Mouse (Mus musculus) thymus, postnatal 14 days (tissue): Measurements from ENCODE around the gene Ccdc30.
A peak's percentile ranks its signal among the peaks of the same experiment; 100 is the strongest.

Source experiments
- DNase-seq: peaks from one replicate; pipeline ENCODE4 v3.0.0; 2021

Ccdc30 gene

GRCm38 (mm10) chr4:119415072-119415753, at the start of gene Ccdc30:
Gene Ccdc30, minus strand, starts transcription at chr4:119415521.
- peak; percentile 93 for DNase-seq

DNA sequence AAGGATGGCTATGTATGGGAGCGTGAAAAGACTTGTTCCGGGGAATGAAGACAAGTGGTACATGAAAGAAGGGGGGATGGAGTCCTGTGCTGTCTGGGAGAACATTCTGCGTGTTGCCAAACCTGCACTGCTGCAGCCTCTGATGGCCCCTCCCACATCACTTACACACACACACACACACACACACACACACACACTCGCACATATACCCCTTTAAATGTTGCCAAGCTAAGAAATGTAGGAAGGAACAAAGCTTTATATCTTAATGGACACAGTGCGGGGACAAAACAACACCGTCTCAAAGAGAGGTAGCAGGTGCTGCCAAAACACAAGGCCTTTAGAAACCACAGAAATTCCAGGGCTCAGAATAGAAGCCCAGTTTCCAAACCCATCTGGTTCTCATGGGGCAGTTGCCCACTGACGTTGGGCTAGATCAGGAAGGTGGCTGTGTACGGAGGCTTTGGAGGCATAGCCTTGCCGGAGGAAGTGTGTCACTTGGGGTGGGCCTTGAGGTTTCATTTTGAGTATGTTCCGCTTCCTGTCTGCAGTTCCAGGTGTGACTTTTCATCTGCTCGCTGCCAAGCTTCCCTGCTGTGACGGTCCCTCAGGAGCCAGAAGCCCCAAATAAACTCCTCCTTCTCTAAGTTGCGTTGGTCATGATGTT, 48.6 kb upstream of the Ccdc30 start:
- DNase-seq = peak; percentile 77

DNA sequence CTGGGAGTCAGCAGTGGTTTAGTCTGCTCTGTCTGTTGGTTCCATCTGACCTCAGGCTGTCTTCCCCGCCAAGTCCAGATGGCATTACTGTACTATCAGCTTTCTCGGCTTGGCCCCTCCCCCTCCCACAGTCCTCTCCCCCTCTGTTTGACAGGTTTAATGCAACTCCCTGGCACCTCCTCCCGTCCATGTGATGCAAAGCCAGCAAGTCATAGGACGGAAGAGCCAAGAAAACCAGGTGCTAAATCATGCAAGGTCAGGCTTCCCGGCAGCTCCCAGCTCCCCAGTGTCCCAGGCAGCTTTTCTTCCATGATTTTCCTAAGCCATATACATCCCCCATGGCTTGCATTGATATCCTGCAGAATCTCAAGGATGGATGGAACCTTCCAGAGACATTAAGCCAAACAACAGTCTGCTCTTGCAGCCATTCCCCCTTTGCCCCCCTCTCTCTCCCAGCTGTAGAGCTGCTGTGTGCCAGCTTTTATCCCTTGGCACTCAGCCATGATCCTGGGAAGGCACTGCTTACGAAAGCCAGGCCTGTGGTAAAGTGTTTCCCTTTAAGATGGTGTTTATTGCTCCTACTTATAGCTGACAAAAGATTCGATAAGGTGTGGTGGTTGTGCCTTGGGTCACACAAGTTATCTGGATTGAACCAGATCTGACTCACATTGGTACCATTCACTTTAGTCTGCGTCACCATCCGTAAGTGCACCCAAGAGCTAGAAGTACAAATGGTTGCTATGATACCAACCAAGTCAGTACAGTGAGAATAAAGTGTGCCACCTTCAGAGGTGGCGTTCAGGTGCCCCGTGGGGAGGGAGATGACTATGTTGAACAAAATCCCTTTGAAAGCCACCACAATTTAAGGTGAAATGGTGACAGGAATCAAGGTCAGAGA, 47.8 kb upstream of the Ccdc30 start:
- DNase-seq = peak; percentile 79

GRCm38 (mm10) chr4:119462457-119462856, 47.1 kb upstream of the Ccdc30 start:
- DNase-seq = no peak

GRCm38 (mm10) chr4:119460728-119461141, 45.4 kb upstream of the Ccdc30 start:
- no peak for DNase-seq

GRCm38 (mm10) chr4:119460296-119460695, 45.0 kb upstream of the Ccdc30 start:
- DNase-seq = peak; percentile 47

GRCm38 (mm10) chr4:119453533-119453932, 38.2 kb upstream of the Ccdc30 start:
- DNase-seq = no peak

GRCm38 (mm10) chr4:119453128-119453527, 37.8 kb upstream of the Ccdc30 start:
- DNase-seq = no peak

GRCm38 (mm10) chr4:119450436-119450835, 35.1 kb upstream of the Ccdc30 start:
- DNase-seq = no peak

GRCm38 (mm10) chr4:119447786-119448185, 32.5 kb upstream of the Ccdc30 start:
- DNase-seq = no peak

- no peak for DNase-seq
These were observed 31.9 kb upstream of the Ccdc30 start for GRCm38 (mm10) chr4:119447261-119447660.

DNA sequence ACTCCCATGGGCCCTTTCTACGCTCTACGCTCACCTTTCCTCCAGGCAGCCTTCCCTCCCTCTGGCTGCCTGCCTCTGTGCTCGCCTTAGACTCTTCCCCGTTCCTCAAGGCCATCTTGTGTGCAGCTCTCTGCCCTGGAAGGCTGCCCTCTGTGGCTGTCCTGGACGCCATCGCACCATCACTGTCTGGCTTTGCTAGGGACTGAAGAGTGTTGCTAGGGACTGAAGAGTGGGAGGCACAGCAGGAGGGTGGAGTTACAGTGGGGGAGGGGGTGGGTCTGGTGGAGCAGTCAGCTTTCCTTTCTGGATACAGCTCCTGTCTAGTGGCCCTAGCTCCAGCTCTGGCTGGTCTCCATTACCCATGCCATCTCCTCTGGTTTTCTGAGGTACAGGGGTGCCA, 27.2 kb upstream of the Ccdc30 start:
- no peak for DNase-seq

- DNase-seq = no peak
These were observed 26.5 kb upstream of the Ccdc30 start for GRCm38 (mm10) chr4:119441836-119442235.

DNA sequence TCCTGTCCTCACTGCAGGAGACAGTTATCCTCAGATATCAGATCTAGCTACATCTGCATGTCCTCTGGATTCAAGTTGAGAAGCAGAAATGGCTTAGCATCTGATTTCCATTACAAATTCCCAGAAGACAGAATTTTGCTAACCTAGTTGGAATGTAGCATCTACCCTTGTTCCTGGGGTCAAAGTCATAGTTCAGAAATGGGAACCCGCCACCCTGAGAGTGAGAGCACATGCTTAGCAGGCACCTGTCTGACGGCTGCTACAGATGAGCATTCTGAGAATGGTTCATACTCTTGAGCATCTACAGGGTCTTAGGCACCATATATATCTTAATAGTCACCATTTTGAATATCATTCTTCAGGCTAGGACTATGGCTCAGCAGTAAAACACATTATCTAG, 22.6 kb upstream of the Ccdc30 start:
- no peak for DNase-seq

- peak; percentile 69 for DNase-seq
These were observed 15.4 kb upstream of the Ccdc30 start for GRCm38 (mm10) chr4:119430678-119431077.

- DNase-seq = no peak
These were observed 12.4 kb upstream of the Ccdc30 start for GRCm38 (mm10) chr4:119427680-119428079.

DNA sequence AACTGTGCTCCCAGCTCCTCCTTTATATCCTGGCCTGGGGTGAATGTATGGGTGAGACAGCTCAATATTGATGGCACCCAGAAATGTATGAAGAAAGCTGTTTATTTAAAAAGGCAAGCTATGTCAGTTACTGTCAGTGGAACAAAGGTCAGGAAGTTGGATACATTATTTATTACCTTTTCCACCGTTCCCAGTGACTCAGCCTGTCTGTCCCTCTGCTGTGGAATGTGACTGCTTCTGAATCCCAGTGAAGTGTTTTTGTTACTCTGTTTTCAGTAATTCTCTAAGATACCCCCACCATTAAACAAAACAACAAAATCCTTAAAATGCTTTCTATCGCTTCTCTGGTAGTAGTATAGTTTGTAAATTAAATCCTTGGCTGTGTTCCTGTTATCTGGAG, 10.3 kb upstream of the Ccdc30 start:
- DNase-seq = no peak

- no peak for DNase-seq
These were observed 9.8 kb upstream of the Ccdc30 start for GRCm38 (mm10) chr4:119425077-119425476.

GRCm38 (mm10) chr4:119422294-119422964, 7.1 kb upstream of the Ccdc30 start, which contains the start of the genes Ppcs and Zmynd12:
Gene Ppcs, minus strand, starts transcription at chr4:119422420.
Gene Zmynd12, plus strand, starts transcription at chr4:119422814.
- peak; percentile 92 for DNase-seq

GRCm38 (mm10) chr4:119421921-119422293, 6.6 kb upstream of the Ccdc30 start:
- DNase-seq = no peak

GRCm38 (mm10) chr4:119421191-119421590, 5.9 kb upstream of the Ccdc30 start:
- no peak for DNase-seq

- no peak for DNase-seq
These were observed 2.6 kb upstream of the Ccdc30 start for GRCm38 (mm10) chr4:119417894-119418293.

DNA sequence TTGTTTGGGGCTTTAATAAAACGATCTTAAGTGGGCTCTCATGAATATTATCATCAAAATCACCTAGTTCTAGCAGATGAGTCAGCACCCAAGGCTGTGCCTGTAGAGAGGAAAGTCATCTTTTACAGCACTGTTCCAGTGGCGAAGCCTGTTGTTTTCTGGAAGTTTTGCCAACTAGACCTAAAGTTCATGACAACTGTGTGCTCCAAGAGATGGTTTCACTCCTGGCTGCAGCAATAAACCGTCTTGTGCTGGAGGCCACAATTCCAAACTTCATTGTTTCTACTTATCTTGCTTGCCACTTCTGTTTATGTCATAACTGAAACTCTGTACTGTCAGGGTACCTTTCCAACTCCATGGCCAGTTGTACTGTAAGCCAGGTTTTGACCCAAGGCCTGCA, 1.9 kb upstream of the Ccdc30 start:
- DNase-seq = no peak
